Mouse (Mus musculus) brain, embryonic 14.5 days (tissue): Measurements from ENCODE around the gene Lmo4.

ENCODE experiments used
- CTCF ChIP-seq: fragments of 200-500 bp; IDR thresholded peaks from 2 replicates; pipeline ENCODE4 v1.5.1; 2012; ENCODE audit warnings: inconsistent platforms, mild to moderate bottlenecking, moderate library complexity, borderline replicate concordance; ENCODE audit not compliant: insufficient read depth, insufficient read length; ENCODE audit errors: extremely low read depth
- POLR2A ChIP-seq: fragments of 200-500 bp; IDR thresholded peaks from 2 replicates; pipeline ENCODE4 v1.6.1; 2012; ENCODE audit warnings: mild to moderate bottlenecking, inconsistent platforms, borderline replicate concordance; ENCODE audit not compliant: poor library complexity, insufficient read depth, insufficient read length, severe bottlenecking; ENCODE audit errors: extremely low read depth

DNA sequence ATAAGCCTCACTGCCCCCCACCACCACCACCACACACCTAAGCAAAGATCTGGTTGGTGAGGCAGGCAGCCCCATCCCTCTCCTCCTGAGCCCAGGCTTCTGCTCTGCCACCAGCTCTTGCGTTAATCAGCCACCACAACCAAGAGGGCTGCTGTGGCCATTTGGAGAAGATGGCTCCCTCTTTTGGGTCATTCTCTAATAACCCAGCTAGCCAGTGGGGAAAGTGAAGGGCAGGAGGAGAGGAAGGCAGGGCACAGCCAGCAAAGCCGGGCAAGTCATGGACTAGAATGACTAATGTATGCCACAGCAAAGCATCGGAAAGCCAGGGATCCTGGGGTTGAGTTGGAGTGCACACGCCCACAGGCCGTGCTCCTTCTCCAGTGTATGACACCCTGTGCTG, 49.3 kb upstream of the Lmo4 start:
- TF ChIP-seq CTCF, result no peak
- no peak for TF ChIP-seq POLR2A
